Mouse (Mus musculus) cerebellum, postnatal 36 days (tissue): ENCODE measurements at regions not wholly inside any gene's neighbourhood (a gene's known extent, or its start where the extent isn't known, plus 50 kb on each side); places are given as distances from the start of the nearest gene placed in this dataset.
A peak's percentile ranks its signal among the peaks of the same experiment; 100 is the strongest.
"Not testable (repeated sequence)": the region's sequence is repeated elsewhere in the genome, so short reads cannot be mapped to it uniquely, and the experiment has no call there.

Experiments
- DNase-seq, 2 experiments: peaks; one replicate each; pipeline ENCODE4 v3.0.0; 2021 to 2022; ENCODE audit warnings: mixed read lengths in 2 of 2

- no peak for DNase-seq
These were observed 240.4 kb downstream of the Mef2c start for GRCm38 (mm10) chr13:83744110-83744752.

DNA sequence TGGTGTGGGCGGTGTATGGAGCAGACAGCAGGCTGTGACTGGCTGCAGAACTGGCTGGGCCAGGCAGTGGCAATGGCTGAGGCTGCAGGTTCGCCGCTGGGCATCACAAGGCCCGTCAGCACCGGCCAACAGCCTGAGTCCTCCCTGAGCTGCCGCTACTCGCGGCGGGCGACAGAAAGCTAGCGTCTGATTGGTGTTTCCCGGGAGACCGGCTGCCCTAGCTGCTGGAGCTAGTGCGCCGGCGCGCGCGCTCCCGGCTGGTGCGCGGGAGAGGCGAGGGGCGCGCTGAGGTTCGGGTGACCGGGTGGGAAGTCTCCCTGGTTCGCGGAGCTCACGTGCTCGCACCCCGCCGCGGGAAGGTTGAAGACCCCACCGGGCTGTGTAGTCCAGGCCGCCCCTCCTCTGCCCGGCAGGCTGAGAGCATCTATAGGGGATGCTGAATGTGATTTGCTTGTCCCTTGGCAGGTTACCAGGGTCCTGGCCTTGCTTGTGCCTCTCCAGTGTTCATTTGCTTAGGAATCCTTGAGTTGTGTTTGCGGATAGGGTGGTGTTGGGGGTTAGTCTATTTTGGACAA lies 241.2 kb downstream of the Mef2c start:
- peak; percentile 95 to 96 for DNase-seq

- DNase-seq = peak in 1 of 2 experiments; percentile 11
These were observed 242.1 kb downstream of the Mef2c start for GRCm38 (mm10) chr13:83745961-83746360.

DNA sequence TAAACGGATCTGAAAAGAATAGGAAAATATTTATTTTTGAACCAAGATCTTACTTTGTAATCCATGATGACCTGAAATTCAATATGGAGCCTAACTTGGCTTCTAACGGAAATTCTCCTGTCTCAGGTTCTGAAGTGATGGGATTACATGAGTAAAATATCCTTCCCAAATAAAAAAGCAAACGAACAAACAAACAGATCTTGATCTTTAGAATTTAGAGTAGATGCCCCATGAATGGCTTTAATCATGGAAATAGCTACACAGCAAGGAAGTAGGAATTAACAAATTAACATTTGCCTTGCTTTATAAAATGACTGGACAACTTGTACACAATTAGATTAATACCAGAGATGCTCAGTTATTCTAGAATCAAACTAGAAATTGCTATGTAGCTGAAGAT lies 243.8 kb downstream of the Mef2c start:
- no peak for DNase-seq

DNA sequence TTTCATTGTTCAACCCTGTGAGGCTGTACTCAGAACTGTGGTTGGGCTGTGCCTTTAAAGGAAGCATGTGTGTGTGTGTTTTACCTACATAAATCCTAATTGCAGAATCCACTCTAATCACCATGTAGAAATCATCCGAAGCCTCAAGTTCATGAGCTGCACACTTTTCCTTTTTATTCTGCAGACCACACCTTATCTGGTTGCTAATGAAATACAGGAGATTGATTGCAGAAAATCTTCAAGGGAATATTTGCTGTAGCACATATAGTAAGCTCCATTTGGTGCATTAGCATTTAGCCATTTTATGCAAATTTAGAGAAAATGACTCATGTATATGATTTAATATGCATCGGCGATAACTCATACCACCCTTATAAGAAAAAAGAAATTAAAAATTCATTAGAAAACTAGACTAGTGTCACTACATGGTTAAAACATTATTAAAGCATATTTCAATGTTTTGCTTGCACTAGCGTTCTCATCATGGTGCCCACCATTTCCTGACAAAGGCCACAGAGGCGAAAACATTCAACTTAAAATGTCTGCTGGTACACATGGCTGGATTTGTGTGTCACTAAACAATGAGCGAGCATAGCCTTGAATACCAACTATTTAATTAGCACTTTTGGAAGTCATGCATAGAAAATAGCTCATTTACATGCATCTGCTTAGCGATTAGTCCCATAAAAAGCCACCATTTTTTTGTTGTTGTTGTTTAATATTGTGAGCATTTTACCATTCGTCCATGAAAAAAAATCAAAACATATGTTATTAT lies 245.7 kb downstream of the Mef2c start:
- no peak for DNase-seq

DNA sequence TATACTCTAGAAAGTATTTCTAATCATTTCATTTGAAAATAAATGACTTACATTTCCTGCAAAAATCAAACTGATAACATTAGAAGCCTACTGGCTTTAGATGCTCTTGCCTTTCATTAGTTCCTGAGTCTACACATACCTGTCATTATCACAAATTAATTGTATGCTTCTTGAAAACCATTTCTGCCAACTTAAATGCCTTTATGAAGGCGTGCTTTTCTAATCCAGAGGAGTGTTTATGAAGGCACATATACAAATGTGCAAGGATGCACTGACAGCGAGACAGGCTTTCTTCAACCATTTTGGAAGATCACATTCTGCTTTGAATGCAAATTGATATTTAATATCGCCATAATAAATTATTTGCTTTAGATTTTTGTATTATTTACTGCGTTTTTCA lies 246.6 kb downstream of the Mef2c start:
- no peak for DNase-seq

- no peak for DNase-seq
These were observed 256.7 kb downstream of the Mef2c start for GRCm38 (mm10) chr13:83760387-83761170.

DNA sequence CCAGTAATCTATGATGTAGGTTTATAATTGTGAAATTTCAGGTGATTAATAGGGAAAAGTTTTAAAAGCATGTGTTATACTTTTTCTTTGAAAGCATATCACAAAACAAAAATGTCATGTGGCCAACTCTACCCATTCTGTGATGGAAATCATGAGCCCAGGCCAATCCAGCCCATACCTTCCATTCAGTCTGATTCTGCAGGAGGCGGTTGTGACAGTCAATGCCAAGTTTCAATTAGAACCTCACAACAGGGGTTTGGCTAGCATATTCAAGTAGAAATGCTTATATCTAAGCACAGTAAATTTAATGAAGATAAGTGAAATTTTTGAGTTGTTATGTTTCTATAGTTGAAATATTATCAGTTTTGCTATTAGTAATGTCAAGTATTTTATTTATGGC lies 258.6 kb downstream of the Mef2c start:
- no peak for DNase-seq

- not testable (repeated sequence) for DNase-seq
These were observed 259.5 kb downstream of the Mef2c start for GRCm38 (mm10) chr13:83763288-83763687.

DNA sequence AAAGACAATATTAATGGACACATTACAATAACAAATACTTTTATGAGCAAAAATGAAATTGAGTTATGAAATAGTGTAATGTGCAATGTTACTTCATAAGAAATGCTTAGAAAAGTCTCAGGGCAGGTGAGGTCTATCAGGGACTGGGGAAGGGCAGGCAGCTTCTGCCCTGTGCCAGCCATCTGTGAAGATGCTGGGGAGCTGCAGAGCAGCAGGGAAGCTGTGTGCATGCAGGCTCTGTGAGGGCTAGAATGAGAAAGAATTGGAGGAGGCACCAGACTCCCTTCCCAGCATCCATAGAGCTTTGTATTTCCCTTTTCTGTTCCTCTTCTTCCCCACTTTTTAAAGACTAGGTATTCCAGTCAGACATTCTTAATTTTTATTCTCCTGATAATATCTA lies 281.8 kb downstream of the Mef2c start:
- peak; percentile 34 to 43 for DNase-seq

DNA sequence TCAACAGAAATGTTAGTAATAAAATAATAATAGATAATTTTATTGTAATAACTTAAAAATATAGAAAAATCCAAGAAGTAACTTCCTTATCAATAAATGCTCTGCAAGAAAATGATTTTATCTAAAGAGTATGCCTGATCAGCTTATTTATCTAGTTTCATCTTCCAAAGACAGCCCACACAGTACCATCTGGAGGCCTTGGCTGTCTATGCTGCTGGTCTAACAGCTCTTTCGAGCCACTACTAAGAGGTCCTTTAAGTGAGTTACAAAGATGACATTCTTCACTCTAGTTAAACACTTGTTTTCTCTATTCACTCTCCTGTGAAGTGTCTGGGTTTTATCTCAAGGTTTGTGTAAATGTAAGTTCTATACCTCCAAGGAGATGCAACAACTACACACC lies 305.7 kb downstream of the Mef2c start:
- DNase-seq = no peak

- no peak for DNase-seq
These were observed 316.5 kb downstream of the Mef2c start for GRCm38 (mm10) chr13:83820291-83820690.

DNA sequence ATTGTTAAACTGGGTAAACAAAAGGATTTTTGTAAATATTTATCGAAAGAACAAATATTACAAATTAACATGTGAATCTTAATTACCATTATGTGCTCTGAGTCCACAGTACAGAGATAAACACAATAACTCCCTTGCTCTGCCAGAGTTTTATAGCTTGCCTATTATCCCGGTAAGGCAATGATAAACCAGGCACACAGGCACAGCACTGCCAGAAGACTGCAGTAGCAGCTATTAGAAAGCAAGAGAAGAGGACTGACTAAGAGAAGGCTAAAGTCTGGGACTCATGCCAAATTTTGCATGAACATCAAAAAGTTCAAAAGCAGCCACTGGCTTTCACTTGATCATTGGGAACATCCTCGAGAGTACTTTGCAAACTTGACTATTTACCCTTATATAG lies 316.9 kb downstream of the Mef2c start:
- no peak for DNase-seq

DNA sequence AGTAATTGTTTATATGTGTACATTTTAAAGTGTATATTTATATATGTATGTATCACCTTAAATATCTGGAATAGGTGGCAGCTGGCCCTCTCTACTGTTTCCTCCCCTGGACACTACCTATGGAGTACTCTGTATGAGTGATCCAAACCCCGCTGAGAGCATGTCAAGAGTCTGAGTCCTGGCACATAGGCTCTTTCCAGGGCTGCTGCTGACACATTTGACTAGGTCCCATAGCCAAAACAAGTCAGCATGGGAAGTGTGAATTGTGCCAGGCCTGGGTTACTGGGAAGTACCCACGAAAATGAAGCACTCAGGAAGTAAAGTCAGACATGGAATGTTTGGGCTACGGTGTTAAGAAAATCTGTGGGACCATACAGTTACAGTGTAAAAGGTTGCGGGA lies 321.1 kb downstream of the Mef2c start:
- peak; percentile 9 to 15 for DNase-seq

DNA sequence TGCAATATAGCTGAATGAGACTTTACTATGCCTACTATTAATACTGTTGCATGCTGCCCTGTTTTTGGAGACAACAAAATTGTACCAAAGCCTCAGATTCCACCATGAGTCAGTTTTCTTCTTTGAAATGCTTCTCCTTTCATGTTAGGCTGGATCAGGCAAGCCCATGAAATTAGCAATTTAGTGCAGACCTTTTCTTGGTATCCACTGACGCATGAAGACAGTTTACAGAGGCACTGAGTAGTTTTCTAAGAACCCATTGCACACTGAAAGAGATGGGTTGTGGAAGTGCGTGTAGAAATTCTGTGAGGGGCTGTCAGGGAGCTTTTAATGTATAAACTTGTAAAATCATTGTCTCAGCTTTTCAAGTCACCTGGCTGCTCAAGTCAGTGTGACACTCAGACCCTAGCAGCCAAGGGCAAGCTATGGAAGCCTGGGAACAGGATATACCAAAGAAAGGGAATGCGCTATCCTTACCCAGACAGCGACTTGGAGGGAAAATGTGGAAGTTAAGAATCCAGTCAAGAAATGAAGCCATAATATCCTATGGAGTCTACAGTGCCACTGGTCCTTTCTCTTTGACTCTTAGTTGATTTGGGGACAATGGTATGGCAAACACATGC lies 323.1 kb downstream of the Mef2c start:
- no peak for DNase-seq

- DNase-seq = peak in 1 of 2 experiments; percentile 53
These were observed 356.0 kb upstream of the Tmem161b start for GRCm38 (mm10) chr13:83865932-83866685.

- peak in 1 of 2 experiments; percentile 28 for DNase-seq
These were observed 354.9 kb upstream of the Tmem161b start for GRCm38 (mm10) chr13:83867211-83867610.

DNA sequence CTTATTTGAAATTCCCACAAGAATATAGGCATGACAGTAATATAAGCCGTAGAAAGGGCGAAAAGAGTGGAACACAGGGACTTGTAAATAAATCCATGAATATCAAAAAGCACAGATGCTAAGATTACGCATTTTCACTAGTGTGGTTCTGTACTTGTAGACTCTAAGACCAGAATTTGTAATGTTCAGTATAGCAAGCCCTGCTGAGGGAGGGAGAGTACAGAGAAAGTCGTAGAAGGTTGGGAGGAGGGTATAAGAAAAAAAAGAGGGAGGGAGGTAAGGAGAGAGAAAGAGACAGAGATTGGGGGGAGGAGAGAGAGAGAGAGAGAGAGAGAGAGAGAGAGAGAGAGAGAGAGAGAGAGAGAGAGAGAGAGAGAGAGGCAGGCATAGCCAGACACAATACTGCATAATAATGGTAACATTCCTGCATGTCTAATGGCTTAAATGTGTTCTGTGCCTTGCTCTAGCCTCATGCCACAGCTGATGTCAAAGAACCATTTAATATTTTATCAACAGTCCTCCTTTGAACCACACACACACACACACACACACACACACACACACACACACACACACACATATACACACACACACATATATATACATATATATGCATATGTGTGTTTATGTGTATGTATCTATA lies 354.1 kb upstream of the Tmem161b start:
- peak in 1 of 2 experiments; percentile 42 for DNase-seq

- peak; percentile 54 to 71 for DNase-seq
These were observed 353.2 kb upstream of the Tmem161b start for GRCm38 (mm10) chr13:83868922-83869321.

DNA sequence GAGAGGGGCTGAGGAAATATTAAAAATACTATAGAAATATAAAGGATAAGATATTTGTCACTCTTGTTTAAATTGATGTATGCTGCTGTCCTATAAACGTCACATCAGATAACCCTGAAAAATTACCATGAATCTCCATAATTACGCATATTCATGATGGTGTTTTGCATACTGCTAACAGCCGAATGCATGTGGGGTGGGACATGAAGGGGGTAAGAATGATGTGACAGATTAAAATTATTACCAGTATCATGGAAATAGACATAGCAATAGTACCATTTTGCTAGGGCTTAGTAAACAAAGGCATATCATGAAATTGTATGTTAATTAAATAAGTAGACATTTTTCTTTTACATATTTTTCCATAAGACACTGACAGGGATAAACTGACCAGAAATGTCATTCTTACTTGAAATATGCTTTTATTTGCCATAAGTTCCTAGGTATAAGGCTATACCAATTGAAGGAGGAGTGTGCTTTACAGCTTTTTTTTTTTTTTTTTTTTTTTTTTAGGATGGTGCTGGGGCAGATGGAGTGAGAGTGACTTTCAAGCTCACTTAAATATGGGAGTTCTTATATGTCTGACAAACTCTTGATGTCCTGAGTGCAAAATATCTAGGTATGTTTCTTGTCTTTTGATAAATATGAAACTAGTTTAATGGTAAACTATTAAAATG lies 349.8 kb upstream of the Tmem161b start:
- DNase-seq = no peak

DNA sequence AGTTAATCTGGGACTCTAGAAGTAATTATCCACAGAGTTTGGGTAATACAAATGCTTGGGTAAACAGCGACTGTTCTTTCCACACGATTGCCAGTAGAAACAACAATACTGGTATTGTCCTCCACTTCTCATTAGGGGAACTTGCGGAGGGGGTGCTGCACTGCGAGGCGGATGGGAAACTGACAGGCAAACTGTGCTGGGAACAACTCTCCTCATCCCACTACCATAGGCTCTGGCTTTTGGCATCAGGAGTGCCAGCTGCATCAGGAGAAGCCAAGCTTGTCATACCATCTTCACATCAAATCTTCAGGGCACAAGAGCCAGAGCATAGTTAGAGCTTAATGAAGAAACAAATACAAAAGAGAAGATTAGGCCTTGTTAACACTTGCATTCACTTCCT lies 349.2 kb upstream of the Tmem161b start:
- peak in 1 of 2 experiments; percentile 46 for DNase-seq
